In the genomic region with DNA sequence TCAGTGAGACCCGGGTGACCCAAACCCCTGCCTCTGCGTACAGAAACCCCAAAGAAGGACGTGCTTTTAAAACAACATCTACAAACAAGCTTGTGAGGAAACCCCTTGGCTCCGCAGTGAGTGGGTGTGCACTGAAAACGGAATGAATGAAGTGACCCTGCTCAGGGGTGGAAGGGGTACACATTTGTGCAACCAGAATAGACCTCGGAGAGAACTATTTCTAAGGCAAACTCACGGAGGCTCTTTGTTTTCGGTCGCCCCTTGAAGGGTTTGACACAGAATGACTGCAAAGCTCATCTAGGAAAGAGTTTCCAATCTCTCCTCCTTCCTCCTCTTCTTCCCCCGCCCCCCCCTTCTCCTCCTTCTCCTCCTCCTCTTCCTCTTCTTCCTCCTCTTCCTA, we compare ENCODE assay signal across 7 mouse cellular contexts.
DNase-seq lines count a peak whose midpoint lies in the region; ATAC-seq and TF ChIP-seq lines count a peak whose summit lies in the region.

No protein-coding gene starts in this region.

- no peak for ATAC-seq in kidney, postnatal 0 days (replicated peaks; ENCODE audit: low FRiP score, low read depth)
- no peak for ATAC-seq in forebrain, embryonic 13.5 days
- no peak for ATAC-seq in intestine, embryonic 16.5 days
- ATAC-seq in erythroid progenitor cell, adult 5-6 weeks (replicated peaks; ENCODE audit: low FRiP score, poor library complexity, severe bottlenecking) = no peak
- ATAC-seq in megakaryocyte-erythroid progenitor cell, adult 5-6 weeks (replicated peaks; ENCODE audit: low FRiP score, low TSS enrichment, poor library complexity, severe bottlenecking) = no peak

- H3K27me3 ChIP-seq in kidney, postnatal 0 days (ENCODE audit: insufficient read depth, low read length) = no peaks in the 10 kb centered on the region
- H3K27me3 ChIP-seq in forebrain, embryonic 13.5 days = no peaks in the 10 kb centered on the region
- no peaks in the 10 kb centered on the region for H3K27me3 ChIP-seq in intestine, embryonic 16.5 days (replicated peaks; ENCODE audit: control insufficient read depth, insufficient read depth, low read length)
- no peaks in the 10 kb centered on the region for H3K27me3 ChIP-seq in myocyte (ENCODE audit: control insufficient read depth, insufficient read depth, insufficient read length)

- TF ChIP-seq POLR2A in myocyte (IDR thresholded peaks at IDR 0.05; ENCODE audit: insufficient read length, low read depth) = no peak

- H3K27ac ChIP-seq in kidney, postnatal 0 days = no peak overlapping the region
- no peak overlapping the region for H3K27ac ChIP-seq in forebrain, embryonic 13.5 days
- H3K27ac ChIP-seq in intestine, embryonic 16.5 days (ENCODE audit: low read length) = no peak overlapping the region

- H3K9ac ChIP-seq in kidney, postnatal 0 days (ENCODE audit: low read depth, low read length) = no peak overlapping the region
- peak overlapping the region; percentile 65 for H3K9ac ChIP-seq in forebrain, embryonic 13.5 days
- H3K9ac ChIP-seq in intestine, embryonic 16.5 days (ENCODE audit: low read depth, low read length) = peak overlapping the region; percentile 54; the same call in 1 of the 2 replicates

- H3K36me3 ChIP-seq in kidney, postnatal 0 days (ENCODE audit: insufficient read depth, low read length) = no peaks in the 10 kb centered on the region
- peaks cover 12% of the 10 kb centered on the region for H3K36me3 ChIP-seq in forebrain, embryonic 13.5 days (ENCODE audit: poor library complexity, severe bottlenecking)
- no peaks in the 10 kb centered on the region for H3K36me3 ChIP-seq in intestine, embryonic 16.5 days (ENCODE audit: control insufficient read depth, insufficient read depth, low read length)
- H3K36me3 ChIP-seq in myocyte (ENCODE audit: control insufficient read depth, insufficient read depth) = no peaks in the 10 kb centered on the region

- H3K4me2 ChIP-seq in kidney, postnatal 0 days (ENCODE audit: low read length) = peak overlapping the region; percentile 38
- peak overlapping the region; percentile 65 for H3K4me2 ChIP-seq in forebrain, embryonic 13.5 days
- peak overlapping the region; percentile 80 for H3K4me2 ChIP-seq in intestine, embryonic 16.5 days (ENCODE audit: low read depth, low read length)
- H3K4me2 ChIP-seq in myocyte (ENCODE audit: low read depth) = peak overlapping the region; percentile 93

- peaks cover 28% of the 10 kb centered on the region; the same call in 1 of the 2 replicates for H3K4me1 ChIP-seq in kidney, postnatal 0 days (replicated peaks; ENCODE audit: insufficient read depth, low read length)
- peaks cover 56% of the 10 kb centered on the region for H3K4me1 ChIP-seq in forebrain, embryonic 13.5 days
- peaks cover 29% of the 10 kb centered on the region for H3K4me1 ChIP-seq in intestine, embryonic 16.5 days (ENCODE audit: control insufficient read depth, insufficient read depth, low read length)

- H3K9me3 ChIP-seq in kidney, postnatal 0 days (replicated peaks; ENCODE audit: low read length) = no peaks in the 10 kb centered on the region
- no peaks in the 10 kb centered on the region for H3K9me3 ChIP-seq in forebrain, embryonic 13.5 days (replicated peaks)
- H3K9me3 ChIP-seq in intestine, embryonic 16.5 days (ENCODE audit: control insufficient read depth, low read length) = no peaks in the 10 kb centered on the region

- no peak for TF ChIP-seq CTCF in kidney, postnatal 0 days (IDR thresholded peaks at IDR 0.05; ENCODE audit: low read depth)

- no peak overlapping the region for H3K4me3 ChIP-seq in kidney, postnatal 0 days (replicated peaks; ENCODE audit: low read depth, low read length)
- H3K4me3 ChIP-seq in forebrain, embryonic 13.5 days = peak overlapping the region; percentile 38
- H3K4me3 ChIP-seq in intestine, embryonic 16.5 days (ENCODE audit: low read length) = no peak overlapping the region
- peak overlapping the region; percentile 5 for H3K4me3 ChIP-seq in myocyte

- no peak for DNase-seq in kidney, postnatal 0 days (ENCODE audit: low spot score)
- DNase-seq in kidney, adult 11 months = no peak

- WGBS in kidney, postnatal 0 days = 25% methylated on average over 10 of the region's 10 CpGs
- WGBS in forebrain, embryonic 13.5 days = 5% methylated on average over 10 of the region's 10 CpGs
- WGBS in intestine, embryonic 16.5 days = 33% methylated on average over 10 of the region's 10 CpGs

- no peak overlapping the region for H3ac ChIP-seq in myocyte (ENCODE audit: control insufficient read depth, insufficient read length)

- H3K79me2 ChIP-seq in myocyte (ENCODE audit: control insufficient read depth, insufficient read depth) = no peaks in the 10 kb centered on the region

TF ChIP-seq in myocyte, 11 proteins besides CTCF, POLR2A, EP300 and RAD21:
- TF ChIP-seq USF1 (IDR thresholded peaks at IDR 0.05; ENCODE audit: low read depth) (no peak), REST (IDR thresholded peaks at IDR 0.05; ENCODE audit: insufficient read depth, insufficient read length) (no peak), CEBPB (IDR thresholded peaks at IDR 0.05; ENCODE audit: insufficient read depth, poor library complexity, severe bottlenecking) (no peak), E2F4 (IDR thresholded peaks at IDR 0.05; ENCODE audit: insufficient read depth) (no peak)

Comparison
In these comparisons a context has a peak if more than half of its experiments do, and no peak if none do; other contexts are left out.
1. H3K4me2 ChIP-seq: peak in every context shown above with its lines; median percentile 93 in myocyte; 80 in intestine, embryonic 16.5 days; 65 in forebrain, embryonic 13.5 days; 38 in kidney, postnatal 0 days.
2. H3K4me3 ChIP-seq: peak in forebrain, embryonic 13.5 days (single experiment) and myocyte (single experiment); none in kidney, postnatal 0 days (single experiment) and intestine, embryonic 16.5 days (single experiment).